30 mouse cellular contexts compared by ENCODE assay signal in the genomic region with DNA sequence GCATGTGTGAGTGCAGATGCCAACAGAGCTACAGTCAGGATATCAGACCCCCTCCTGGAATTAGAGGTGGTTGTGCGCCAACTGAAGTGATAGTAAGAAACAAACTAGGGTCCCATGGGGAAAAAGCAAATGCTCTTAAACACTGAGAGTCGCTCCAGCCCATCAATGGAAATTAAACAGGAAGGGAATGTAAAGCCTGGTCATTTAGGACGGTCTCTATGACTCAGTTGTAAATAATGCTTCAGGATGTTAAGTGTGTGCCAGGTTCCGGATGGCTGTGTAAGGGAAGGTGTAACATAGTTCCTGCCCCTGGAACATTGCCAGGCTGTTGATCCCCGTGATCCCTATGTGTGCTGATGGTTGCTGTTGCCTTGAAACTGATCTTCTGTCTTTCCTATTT. TPM values are rescaled to one million over a fixed set of nuclear protein-coding genes. Genes with fewer than 3 reads are reported as not detected.
DNase-seq lines count a peak whose midpoint lies in the region; ATAC-seq and TF ChIP-seq lines count a peak whose summit lies in the region.
"Had no signal": no experiment of that assay in that cellular context is flagged by ENCODE, and none has a peak within 500 bp of the region (broad histone marks: within the 10 kb centered on the region; RNA-seq: fewer than 3 reads in every experiment).

No protein-coding gene starts in this region.

- H3K9ac ChIP-seq in lung, embryonic 14.5 days = no peak overlapping the region
- no peak overlapping the region for H3K9ac ChIP-seq in stomach, embryonic 16.5 days (ENCODE audit: low read length)
- no peak overlapping the region for H3K9ac ChIP-seq in liver, postnatal 0 days (replicated peaks)
- H3K9ac ChIP-seq: embryonic facial prominence, embryonic 13.5 days; forebrain, embryonic 12.5 days; forebrain, postnatal 0 days; hindbrain, embryonic 15.5 days; limb, embryonic 15.5 days; liver, embryonic 13.5 days; midbrain, embryonic 12.5 days; neural tube, embryonic 12.5 days had no signal

- peaks cover 3% of the 10 kb centered on the region; the same call in 1 of the 2 replicates for H3K4me1 ChIP-seq in lung, embryonic 14.5 days (ENCODE audit: insufficient read depth)
- peaks cover 3% of the 10 kb centered on the region; the same call in 1 of the 2 replicates for H3K4me1 ChIP-seq in stomach, embryonic 16.5 days (ENCODE audit: control insufficient read depth, insufficient read depth, low read length)
- H3K4me1 ChIP-seq in liver, postnatal 0 days (ENCODE audit: insufficient read depth) = no peaks in the 10 kb centered on the region
- H3K4me1 ChIP-seq: embryonic facial prominence, embryonic 13.5 days; forebrain, embryonic 12.5 days; hindbrain, embryonic 10.5 days; hindbrain, embryonic 15.5 days; limb, embryonic 10.5 days; limb, embryonic 15.5 days; liver, embryonic 13.5 days; megakaryocyte, embryonic 14.5 days; midbrain, embryonic 12.5 days; neural tube, embryonic 12.5 days had no signal

- H3K27me3 ChIP-seq in lung, embryonic 14.5 days (ENCODE audit: insufficient read depth, low read length) = no peaks in the 10 kb centered on the region
- H3K27me3 ChIP-seq in stomach, embryonic 16.5 days (ENCODE audit: control insufficient read depth, insufficient read depth, low read length) = no peaks in the 10 kb centered on the region
- H3K27me3 ChIP-seq in liver, postnatal 0 days (ENCODE audit: insufficient read depth, low read length) = no peaks in the 10 kb centered on the region
- H3K27me3 ChIP-seq: embryonic facial prominence, embryonic 13.5 days; forebrain, embryonic 12.5 days; hindbrain, embryonic 15.5 days; limb, embryonic 15.5 days; liver, embryonic 13.5 days; megakaryocyte, embryonic 14.5 days; midbrain, embryonic 12.5 days; neural tube, embryonic 12.5 days had no signal

- peak; percentile 61 for DNase-seq in lung, embryonic 14.5 days
- DNase-seq in lung, postnatal 10 days = no peak
- peak; percentile 8 for DNase-seq in fat pad, adult 2 months (ENCODE audit: extremely low read depth, low read depth, low spot score)
- DNase-seq in gonadal fat pad, adult 2 months (ENCODE audit: low read depth) = peak; percentile 6
- DNase-seq in liver, postnatal 0 days = no peak
- DNase-seq: adrenal gland, postnatal 36 days; B cell, adult 2 months; cerebellum, adult 18-20 months; forebrain, postnatal 0 days; gastrocnemius, postnatal 10 days; heart, postnatal 14 days; kidney, adult 9 months; layer of hippocampus, adult 9-11 months; liver, embryonic 13.5 days; lung, adult 2 months; right cerebral cortex, adult 18-20 months; spleen, adult 18-20 months; thymus, postnatal 14 days had no signal

- H3K36me3 ChIP-seq in lung, embryonic 14.5 days (ENCODE audit: insufficient read depth) = no peaks in the 10 kb centered on the region
- H3K36me3 ChIP-seq in stomach, embryonic 16.5 days (ENCODE audit: control insufficient read depth, insufficient read depth, low read length) = no peaks in the 10 kb centered on the region
- no peaks in the 10 kb centered on the region for H3K36me3 ChIP-seq in liver, postnatal 0 days (replicated peaks; ENCODE audit: insufficient read depth, low read length)
- H3K36me3 ChIP-seq: embryonic facial prominence, embryonic 13.5 days; forebrain, embryonic 12.5 days; hindbrain, embryonic 10.5 days; hindbrain, embryonic 15.5 days; limb, embryonic 10.5 days; limb, embryonic 15.5 days; liver, embryonic 13.5 days; midbrain, embryonic 12.5 days; neural tube, embryonic 12.5 days had no signal

- 40% methylated on average over 5 of the region's 5 CpGs for WGBS in lung, embryonic 14.5 days
- WGBS in stomach, embryonic 16.5 days = 43% methylated on average over 5 of the region's 5 CpGs
- 56% methylated on average over 5 of the region's 5 CpGs for WGBS in liver, postnatal 0 days (ENCODE audit: insufficient replicate concordance)

- peak; percentile 62 for ATAC-seq in lung, embryonic 14.5 days (ENCODE audit: insufficient read depth)
- ATAC-seq in stomach, embryonic 16.5 days (ENCODE audit: insufficient read depth, low FRiP score) = peak; percentile 63
- no peak for ATAC-seq in liver, postnatal 0 days
- ATAC-seq: forebrain, postnatal 0 days; inflammation-experienced regulatory T-cells, adult 6 months had no signal

- H3K4me3 ChIP-seq in lung, embryonic 14.5 days (ENCODE audit: low read depth, low read length) = no peak overlapping the region
- H3K4me3 ChIP-seq in stomach, embryonic 16.5 days (replicated peaks; ENCODE audit: low read length) = no peak overlapping the region
- no peak overlapping the region for H3K4me3 ChIP-seq in liver, postnatal 0 days (ENCODE audit: low read depth, low read length)
- H3K4me3 ChIP-seq: embryonic facial prominence, embryonic 13.5 days; forebrain, embryonic 12.5 days; hindbrain, embryonic 10.5 days; hindbrain, embryonic 15.5 days; limb, embryonic 10.5 days; limb, embryonic 15.5 days; liver, embryonic 13.5 days; megakaryocyte, embryonic 14.5 days; midbrain, embryonic 12.5 days; myocyte; neural tube, embryonic 12.5 days had no signal

- H3K9me3 ChIP-seq in lung, embryonic 14.5 days (ENCODE audit: low read depth, low read length) = no peaks in the 10 kb centered on the region
- H3K9me3 ChIP-seq in stomach, embryonic 16.5 days (replicated peaks; ENCODE audit: control insufficient read depth, low read length) = no peaks in the 10 kb centered on the region
- no peaks in the 10 kb centered on the region for H3K9me3 ChIP-seq in liver, postnatal 0 days (ENCODE audit: low read length)
- H3K9me3 ChIP-seq: embryonic facial prominence, embryonic 13.5 days; forebrain, embryonic 12.5 days; hindbrain, embryonic 10.5 days; hindbrain, embryonic 15.5 days; limb, embryonic 10.5 days; limb, embryonic 15.5 days; liver, embryonic 13.5 days; megakaryocyte, embryonic 14.5 days; midbrain, embryonic 12.5 days; neural tube, embryonic 12.5 days had no signal

- peak overlapping the region; percentile 72 for H3K27ac ChIP-seq in lung, embryonic 14.5 days (ENCODE audit: low read depth)
- peak overlapping the region; percentile 70 for H3K27ac ChIP-seq in stomach, embryonic 16.5 days (ENCODE audit: low read length)
- H3K27ac ChIP-seq in liver, postnatal 0 days (ENCODE audit: low read depth) = no peak overlapping the region
- H3K27ac ChIP-seq: embryonic facial prominence, embryonic 13.5 days; forebrain, embryonic 12.5 days; hindbrain, embryonic 10.5 days; hindbrain, embryonic 15.5 days; limb, embryonic 10.5 days; limb, embryonic 15.5 days; liver, embryonic 13.5 days; midbrain, embryonic 12.5 days; neural tube, embryonic 12.5 days had no signal

- TF ChIP-seq CTCF in lung, embryonic 14.5 days (IDR thresholded peaks at IDR 0.05; ENCODE audit: low read depth) = no peak
- no peak for TF ChIP-seq CTCF in liver, postnatal 0 days (IDR thresholded peaks at IDR 0.05; ENCODE audit: low read depth)

- H3K4me2 ChIP-seq in lung, embryonic 14.5 days = no peak overlapping the region
- H3K4me2 ChIP-seq in stomach, embryonic 16.5 days (ENCODE audit: low read depth, low read length) = no peak overlapping the region
- H3K4me2 ChIP-seq in liver, postnatal 0 days (ENCODE audit: low read depth, low read length) = no peak overlapping the region
- H3K4me2 ChIP-seq: embryonic facial prominence, embryonic 13.5 days; forebrain, embryonic 12.5 days; hindbrain, embryonic 15.5 days; limb, embryonic 15.5 days; liver, embryonic 13.5 days; midbrain, embryonic 12.5 days; neural tube, embryonic 12.5 days had no signal

- TF ChIP-seq EP300 in liver, postnatal 0 days (IDR thresholded peaks at IDR 0.05; ENCODE audit: low read depth) = no peak

RNA-seq across cellular contexts. Expression of a gene that starts 40.0 kb away (rescaled TPM):
- 8.0 and 8.8 TPM in 2 replicates for polyA plus RNA-seq in lung, embryonic 14.5 days (2014; fragmentation: Nextera tagmentation; extraction: Ambion mirVana)
- polyA plus RNA-seq in gonadal fat pad, adult 2 months (2012; rRNA removed) = 13.4 and 16.9 TPM in 2 replicates
- polyA plus RNA-seq in stomach, embryonic 16.5 days (2015; fragmentation: Nextera tagmentation; extraction: Ambion mirVana) = 20.5 TPM in 2 replicates
- polyA plus RNA-seq in liver, postnatal 0 days (2015; fragmentation: Nextera tagmentation; extraction: Ambion mirVana) = 16.0 and 18.2 TPM in 2 replicates
- polyA plus RNA-seq: inflammation-experienced regulatory T-cells, adult 6 months had no signal

Comparison
In these comparisons a context has a peak if more than half of its experiments do, and no peak if none do; other contexts are left out.
1. DNase-seq: peak in lung, embryonic 14.5 days (single experiment), fat pad, adult 2 months (single experiment) and gonadal fat pad, adult 2 months (single experiment); none in lung, postnatal 10 days (single experiment) and liver, postnatal 0 days (single experiment).